In genomic region chr2:129254076-129254475, GRCm38 (mm10) we compare ENCODE assay signal across 33 mouse cellular contexts. TPM values are rescaled to one million over a fixed set of nuclear protein-coding genes. Genes with fewer than 3 reads are reported as not detected.
"Had no signal": no experiment of that assay in that cellular context is flagged by ENCODE, and none has a peak within 500 bp of the region (broad histone marks: within the 10 kb centered on the region; RNA-seq: fewer than 3 reads in every experiment).

No protein-coding gene starts in this region.

- H3K9ac ChIP-seq: heart, embryonic 12.5 days; heart, embryonic 13.5 days; heart, embryonic 15.5 days; hindbrain, embryonic 12.5 days; hindbrain, embryonic 13.5 days; hindbrain, embryonic 14.5 days; hindbrain, embryonic 15.5 days; kidney, embryonic 15.5 days had no signal

- H3K36me3 ChIP-seq: heart, embryonic 10.5 days; heart, embryonic 12.5 days; heart, embryonic 13.5 days; heart, embryonic 15.5 days; hindbrain, embryonic 10.5 days; hindbrain, embryonic 12.5 days; hindbrain, embryonic 13.5 days; hindbrain, embryonic 15.5 days; kidney, embryonic 15.5 days had no signal

- ATAC-seq: hindbrain, embryonic 16.5 days; hindbrain, postnatal 0 days; inflammation-experienced regulatory T-cells, adult 6 months had no signal

- H3K27me3 ChIP-seq: heart, embryonic 12.5 days; heart, embryonic 13.5 days; heart, embryonic 15.5 days; hindbrain, embryonic 12.5 days; hindbrain, embryonic 13.5 days; hindbrain, embryonic 15.5 days; kidney, embryonic 15.5 days had no signal

- DNase-seq: heart, postnatal 10 days; heart, postnatal 14 days; heart, postnatal 36 days; heart, postnatal 4 days; kidney, adult 11 months; kidney, adult 18-20 months; kidney, postnatal 10 days; kidney, postnatal 14 days; kidney, postnatal 4 days; layer of hippocampus, adult 9-11 months; layer of hippocampus, postnatal 36 days had no signal

- H3K27ac ChIP-seq: heart, embryonic 10.5 days; heart, embryonic 13.5 days; heart, embryonic 15.5 days; hindbrain, embryonic 10.5 days; hindbrain, embryonic 12.5 days; hindbrain, embryonic 13.5 days; hindbrain, embryonic 14.5 days; hindbrain, embryonic 15.5 days; hindbrain, postnatal 0 days; kidney, embryonic 15.5 days; kidney, postnatal 0 days; layer of hippocampus, adult 2 months; left cerebral cortex, adult 2 months had no signal

- H3K9me3 ChIP-seq: heart, embryonic 10.5 days; heart, embryonic 12.5 days; heart, embryonic 13.5 days; heart, embryonic 15.5 days; hindbrain, embryonic 10.5 days; hindbrain, embryonic 12.5 days; hindbrain, embryonic 13.5 days; hindbrain, embryonic 15.5 days; kidney, embryonic 15.5 days had no signal

- H3K4me2 ChIP-seq: heart, embryonic 11.5 days; heart, embryonic 12.5 days; heart, embryonic 13.5 days; heart, embryonic 15.5 days; hindbrain, embryonic 12.5 days; hindbrain, embryonic 13.5 days; hindbrain, embryonic 14.5 days; hindbrain, embryonic 15.5 days; kidney, embryonic 15.5 days had no signal

- H3K4me1 ChIP-seq: heart, embryonic 12.5 days; heart, embryonic 15.5 days; hindbrain, embryonic 15.5 days; kidney, embryonic 15.5 days had no signal

- H3K4me3 ChIP-seq: heart, embryonic 10.5 days; heart, embryonic 12.5 days; heart, embryonic 13.5 days; heart, embryonic 15.5 days; hindbrain, embryonic 10.5 days; hindbrain, embryonic 12.5 days; hindbrain, embryonic 13.5 days; hindbrain, embryonic 15.5 days; kidney, embryonic 15.5 days; layer of hippocampus, adult 2 months; left cerebral cortex, adult 2 months had no signal

RNA-seq across cellular contexts. Expression of gene Il1a, which starts 55.7 kb away (rescaled TPM):
- total RNA-seq: heart, postnatal 25 days; heart, postnatal 36 days; hematopoietic stem cell, adult 5-6 weeks; hindbrain, postnatal 0 days had no signal
- polyA plus RNA-seq: heart, embryonic 12.5 days; hindbrain, embryonic 10.5 days; kidney, adult 2 months; kidney, embryonic 14.5 days; kidney, embryonic 16.5 days; kidney, postnatal 0 days had no signal
